Mouse (Mus musculus) mature B cell (primary cell): ENCODE data around the gene Ifi35.

Experiments used
- in situ Hi-C: fragments of 300-500 bp; cut with MboI; formaldehyde crosslinking; loops from 2 replicates; pipeline ENCODE4 v1.14.3; 2019

The Ifi35 gene

DNA sequence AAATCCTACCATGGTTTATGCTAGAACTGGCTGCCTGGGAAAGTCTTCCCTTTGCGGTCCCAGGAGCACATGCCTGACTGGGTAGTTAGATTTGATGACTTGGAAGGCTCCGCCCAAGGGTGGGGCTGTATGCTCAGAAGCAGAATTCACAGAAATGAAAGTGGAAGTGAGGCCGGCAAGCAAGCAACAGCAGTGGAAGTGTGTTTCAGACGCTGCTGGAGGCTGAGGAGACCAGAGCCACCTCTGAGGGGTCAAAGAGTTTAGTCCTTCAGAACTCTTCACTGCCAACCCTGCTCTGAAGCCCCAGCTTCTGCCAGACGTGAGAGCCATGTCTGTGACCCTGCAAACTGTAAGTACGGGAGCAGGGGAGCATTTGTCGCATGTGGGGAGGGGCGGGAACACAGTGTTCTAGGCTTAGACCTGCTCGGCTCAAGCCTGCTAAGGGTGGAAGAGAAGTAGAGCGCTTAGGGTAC, at the start of gene Ifi35:
Ifi35 (plus strand) TSS at position 134 of the 473 bp plus-strand sequence.
- in situ Hi-C loops, result loop anchor here (25.0 kb wide), 1 partner anchor 839 kb away; the partner anchor contains the start of genes Atxn7l3 and Tmub2

DNA sequence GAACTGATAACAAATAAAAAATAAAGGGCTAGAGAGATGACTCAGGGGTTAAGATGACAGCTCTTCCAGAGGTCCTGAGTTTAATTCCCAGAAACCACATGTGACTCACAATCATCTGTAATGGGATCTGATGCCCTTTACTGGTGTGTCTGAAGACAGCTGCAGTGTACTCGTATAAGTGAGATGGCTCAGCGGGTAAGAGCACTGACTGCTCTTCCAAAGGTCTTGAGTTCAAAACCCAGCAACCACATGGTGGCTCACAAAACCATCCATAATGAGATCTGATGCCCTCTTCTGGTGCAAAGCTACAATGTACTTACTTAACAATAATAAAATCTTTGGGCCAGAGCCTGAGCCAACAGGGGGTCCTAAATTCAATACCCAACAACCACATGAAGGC, 32.9 kb upstream of the Ifi35 start:
- in situ Hi-C loops, result no loop called here

- in situ Hi-C loops, result no loop called here
Measured at GRCm38 (mm10) chr11:101416433-101417100, 31.6 kb upstream of the Ifi35 start.

GRCm38 (mm10) chr11:101417101-101417855, 30.9 kb upstream of the Ifi35 start, which contains the start of gene Aarsd1:
TSS of gene Aarsd1 (minus strand) at chr11:101417615.
- in situ Hi-C loops, result no loop called here

GRCm38 (mm10) chr11:101418991-101419390, 29.2 kb upstream of the Ifi35 start:
- in situ Hi-C loops, result no loop called here

GRCm38 (mm10) chr11:101419610-101420009, 28.6 kb upstream of the Ifi35 start:
- in situ Hi-C loops, result no loop called here

- in situ Hi-C loops, result no loop called here
Measured at GRCm38 (mm10) chr11:101420148-101420547, 28.1 kb upstream of the Ifi35 start.

GRCm38 (mm10) chr11:101424105-101424851, 23.9 kb upstream of the Ifi35 start, which contains the start of gene Gm27029:
TSS of gene Gm27029 (minus strand) at chr11:101424796.
- in situ Hi-C loops, result no loop called here

GRCm38 (mm10) chr11:101424925-101425813, 23.0 kb upstream of the Ifi35 start, which contains the start of the genes Rundc1 and Ptges3l:
TSS of gene Rundc1 (plus strand) at chr11:101425085.
TSS of gene Ptges3l (minus strand) at chr11:101425333.
- in situ Hi-C loops, result loop anchor here (25.0 kb wide), 1 partner anchor 862 kb away; the partner anchor contains the start of genes Atxn7l3 and Tmub2

DNA sequence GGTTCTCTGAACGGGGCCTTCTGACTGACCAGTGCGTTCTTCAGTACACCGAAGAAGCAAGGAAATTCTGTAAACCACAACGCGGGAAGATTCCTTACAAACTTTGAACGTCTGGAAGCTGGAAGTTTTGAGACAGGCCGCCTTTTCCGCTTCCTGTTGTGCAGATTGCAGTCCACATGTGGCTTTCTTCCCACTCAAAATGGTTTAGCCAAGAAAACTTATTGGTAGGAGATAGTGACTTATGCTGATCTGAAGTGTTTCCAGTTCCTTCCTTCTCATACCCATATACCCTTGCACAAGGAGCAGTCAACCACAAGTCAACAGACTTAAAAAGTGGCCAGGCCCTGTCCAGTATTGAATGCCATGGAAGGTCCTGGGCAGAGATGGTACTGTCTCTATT, 22.0 kb upstream of the Ifi35 start:
- in situ Hi-C loops, result loop anchor here (25.0 kb wide), 1 partner anchor 861 kb away; the partner anchor contains the start of genes Atxn7l3 and Tmub2

DNA sequence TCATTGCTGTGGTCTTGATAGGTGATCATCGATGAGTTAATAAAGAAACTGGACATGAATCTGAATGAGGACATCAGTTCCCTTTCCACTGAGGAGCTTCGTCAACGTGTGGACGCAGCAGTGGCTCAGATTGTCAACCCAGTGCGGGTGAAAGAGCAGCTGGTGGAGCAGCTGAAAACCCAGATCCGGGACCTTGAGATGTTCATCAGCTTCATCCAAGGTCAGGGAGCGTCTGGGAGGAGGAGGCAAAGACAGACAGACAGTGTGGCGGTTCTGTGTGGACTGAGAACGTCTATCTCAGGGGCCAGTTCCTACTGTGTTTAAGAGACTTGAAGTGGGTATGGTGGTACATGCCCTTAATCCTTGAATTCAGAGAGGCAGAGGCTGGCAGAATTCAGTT, 16.9 kb upstream of the Ifi35 start:
- in situ Hi-C loops, result loop anchor here (25.0 kb wide), 1 partner anchor 856 kb away; the partner anchor contains the start of genes Atxn7l3 and Tmub2

- in situ Hi-C loops, result loop anchor here (25.0 kb wide), 1 partner anchor 854 kb away; the partner anchor contains the start of genes Atxn7l3 and Tmub2
Measured at GRCm38 (mm10) chr11:101433396-101433795, 14.8 kb upstream of the Ifi35 start.

DNA sequence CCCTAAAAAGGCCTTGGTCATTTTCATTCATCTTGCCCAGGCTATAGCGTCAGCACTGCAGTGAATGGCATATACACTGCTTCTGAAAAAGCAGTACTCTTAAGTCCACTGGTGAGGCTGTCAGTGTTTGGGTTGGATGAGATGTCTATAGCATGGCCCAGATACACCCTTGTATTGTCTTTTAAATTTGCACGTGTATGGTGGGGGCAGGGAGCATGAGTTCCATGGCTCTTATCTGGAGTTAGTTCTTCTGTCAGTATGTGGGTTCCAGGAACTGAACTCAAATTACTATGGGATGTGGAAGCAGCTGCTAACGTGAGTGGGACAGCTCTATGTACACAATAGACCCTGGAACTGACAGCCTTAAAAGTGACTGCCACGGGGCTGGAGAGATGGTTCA, 12.4 kb upstream of the Ifi35 start:
- in situ Hi-C loops, result loop anchor here (25.0 kb wide), 1 partner anchor 851 kb away; the partner anchor contains the start of genes Atxn7l3 and Tmub2

DNA sequence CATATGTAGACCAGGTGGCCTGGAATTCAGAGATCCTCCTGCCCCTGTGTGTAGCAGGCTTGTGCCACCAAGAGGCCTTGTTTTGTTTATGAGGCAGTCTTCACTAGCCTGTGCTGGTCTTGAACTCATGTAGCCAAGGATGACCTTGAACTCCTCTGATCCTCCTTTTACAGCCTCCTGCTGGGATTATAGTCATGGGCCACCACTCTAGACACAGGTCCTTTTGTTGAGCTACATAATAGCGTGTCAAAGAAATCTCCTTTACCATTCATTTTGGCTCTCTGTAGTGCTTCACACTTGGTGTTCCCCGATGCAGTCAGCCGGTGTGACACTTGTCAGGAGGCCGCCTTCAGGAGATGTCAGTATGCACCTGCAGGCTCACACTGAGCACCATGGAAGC, 11.3 kb upstream of the Ifi35 start:
- in situ Hi-C loops, result loop anchor here (25.0 kb wide), 1 partner anchor 850 kb away; the partner anchor contains the start of genes Atxn7l3 and Tmub2

DNA sequence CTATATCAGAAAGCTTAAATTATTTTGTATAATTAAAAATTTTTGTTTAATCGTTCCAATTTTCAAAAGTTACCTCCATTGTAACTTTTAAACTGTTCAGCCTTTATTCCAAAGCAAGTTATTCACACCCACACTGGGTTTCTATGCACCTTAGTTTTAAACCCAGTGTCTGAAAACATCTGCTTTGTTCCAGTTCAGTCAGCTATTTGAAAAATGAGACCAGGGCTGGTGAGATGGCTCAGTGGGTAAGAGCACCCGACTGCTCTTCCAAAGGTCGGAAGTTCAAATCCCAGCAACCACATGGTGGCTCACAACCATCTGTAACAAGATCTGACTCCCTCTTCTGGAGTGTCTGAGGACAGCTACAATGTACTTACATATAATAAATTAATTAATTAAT, 10.2 kb upstream of the Ifi35 start:
- in situ Hi-C loops, result loop anchor here (25.0 kb wide), 1 partner anchor 849 kb away; the partner anchor contains the start of genes Atxn7l3 and Tmub2

GRCm38 (mm10) chr11:101441450-101442126, 6.6 kb upstream of the Ifi35 start:
- in situ Hi-C loops, result loop anchor here (25.0 kb wide), 1 partner anchor 846 kb away; the partner anchor contains the start of genes Atxn7l3 and Tmub2

DNA sequence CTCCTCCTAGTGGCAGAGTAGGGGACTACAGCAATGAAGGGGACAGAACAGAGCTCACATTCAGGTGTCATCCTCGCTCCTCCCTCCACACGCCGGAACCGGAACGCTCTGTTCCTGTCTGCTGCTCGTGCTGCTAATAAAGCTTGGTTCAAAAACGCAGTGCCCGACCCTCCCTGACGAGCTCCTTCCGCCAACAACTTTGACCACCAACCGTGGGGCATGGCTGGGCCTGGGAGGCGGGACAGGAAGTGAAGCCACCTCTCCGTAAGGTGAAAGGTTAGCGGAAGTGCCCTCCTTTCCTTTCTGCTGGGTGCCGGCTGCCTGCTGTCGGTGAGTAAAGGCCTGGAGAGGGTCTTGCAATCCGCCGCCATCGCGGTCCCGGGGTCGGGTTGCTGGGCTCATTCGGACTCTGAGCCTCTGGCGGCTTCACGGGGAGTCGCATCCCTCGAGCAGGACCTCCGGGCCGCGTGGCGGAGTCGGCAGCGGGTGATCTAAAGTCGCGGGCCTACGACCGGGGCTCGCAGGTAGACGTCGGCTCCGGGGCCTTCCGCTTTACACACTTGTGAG, 6.0 kb upstream of the Ifi35 start, which contains the start of gene Rpl27:
Rpl27 (plus strand) TSS at position 172 of the 567 bp plus-strand sequence.
- in situ Hi-C loops, result loop anchor here (25.0 kb wide), 1 partner anchor 845 kb away; the partner anchor contains the start of genes Atxn7l3 and Tmub2

GRCm38 (mm10) chr11:101442760-101443159, 5.4 kb upstream of the Ifi35 start:
- in situ Hi-C loops, result loop anchor here (25.0 kb wide), 1 partner anchor 845 kb away; the partner anchor contains the start of genes Atxn7l3 and Tmub2

GRCm38 (mm10) chr11:101446319-101446718, 1.9 kb upstream of the Ifi35 start:
- in situ Hi-C loops, result loop anchor here (25.0 kb wide), 1 partner anchor 841 kb away; the partner anchor contains the start of genes Atxn7l3 and Tmub2
